Mouse (Mus musculus) liver, postnatal 0 days (tissue): ENCODE data around the gene Scamp3.

Source experiments
- CTCF ChIP-seq: sonication (generic); IDR thresholded peaks from 2 replicates; pipeline ENCODE4 v1.5.1; 2016; ENCODE audit warnings: antibody characterized with exemption, low read depth
- EP300 ChIP-seq: IDR thresholded peaks from 2 replicates; pipeline ENCODE4 v1.6.1; 2016; ENCODE audit warnings: antibody characterized with exemption, low read depth, mild to moderate bottlenecking

DNA sequence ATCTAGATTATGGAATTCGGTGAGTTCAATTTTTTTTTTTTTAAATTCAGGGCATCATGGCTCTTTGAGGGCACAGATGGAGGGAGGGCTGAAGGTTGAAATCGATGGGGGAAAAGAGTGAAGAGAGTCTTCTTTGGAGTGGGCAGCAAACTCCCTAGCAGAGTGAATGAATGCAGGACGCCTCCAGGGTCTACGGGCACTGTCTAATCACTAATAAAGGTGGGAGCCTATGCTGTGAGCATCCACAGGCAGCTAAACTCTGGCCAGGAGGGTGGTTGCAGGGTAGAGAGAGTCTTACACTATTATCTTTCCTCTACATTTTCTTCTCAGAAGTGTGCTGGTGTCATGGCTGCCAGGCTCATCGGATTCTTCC lies 25.9 kb downstream of the Scamp3 start:
- no peak for TF ChIP-seq CTCF
- no peak for TF ChIP-seq EP300
